Mouse (Mus musculus): ENCODE results near the gene 4930590J08Rik.

The 4930590J08Rik gene

GRCm38 (mm10) chr6:91960028-91960811 lies 57.6 kb downstream of the 4930590J08Rik start:
- in situ Hi-C loops (cut with MboI): no loop called here

GRCm38 (mm10) chr6:91963429-91963828 lies 60.8 kb downstream of the 4930590J08Rik start:
- in situ Hi-C loops (cut with MboI): no loop called here

GRCm38 (mm10) chr6:91965060-91965459 lies 62.5 kb downstream of the 4930590J08Rik start:
- in situ Hi-C loops (cut with MboI): no loop called here

- in situ Hi-C loops (cut with MboI): no loop called here
These were observed 63.4 kb downstream of the 4930590J08Rik start for GRCm38 (mm10) chr6:91966006-91966405.

GRCm38 (mm10) chr6:91972201-91972646 lies 69.6 kb downstream of the 4930590J08Rik start:
- in situ Hi-C loops (cut with MboI): no loop called here

- in situ Hi-C loops (cut with MboI): no loop called here
These were observed 71.4 kb downstream of the 4930590J08Rik start for GRCm38 (mm10) chr6:91973972-91974371.

- in situ Hi-C loops (cut with MboI): no loop called here
These were observed 76.0 kb downstream of the 4930590J08Rik start, which contains the start of gene Fgd5 for GRCm38 (mm10) chr6:91978371-91979300. Gene Fgd5, plus strand, starts transcription at chr6:91978878.

GRCm38 (mm10) chr6:91979301-91979996 lies 76.8 kb downstream of the 4930590J08Rik start:
- in situ Hi-C loops (cut with MboI): no loop called here

- in situ Hi-C loops (cut with MboI): no loop called here
These were observed 77.4 kb downstream of the 4930590J08Rik start for GRCm38 (mm10) chr6:91980011-91980410.

- in situ Hi-C loops (cut with MboI): no loop called here
These were observed 87.5 kb downstream of the 4930590J08Rik start for GRCm38 (mm10) chr6:91990101-91990500.

GRCm38 (mm10) chr6:91992823-91993222 lies 90.2 kb downstream of the 4930590J08Rik start:
- in situ Hi-C loops (cut with MboI): no loop called here

GRCm38 (mm10) chr6:91993795-91994505 lies 91.3 kb downstream of the 4930590J08Rik start:
- in situ Hi-C loops (cut with MboI): no loop called here

- in situ Hi-C loops (cut with MboI): no loop called here
These were observed 93.5 kb downstream of the 4930590J08Rik start for GRCm38 (mm10) chr6:91996072-91996471.

All from mature B cell (primary cell).